Mouse (Mus musculus) G1E-ER4 (cell line): Measurements from ENCODE around the gene Gxylt2. TPM values are rescaled to one million over a fixed set of nuclear protein-coding genes. Genes with fewer than 3 reads are reported as not detected.

Experiments
- GATA1 ChIP-seq: IDR thresholded peaks from one replicate; pipeline ENCODE4 v1.8.0; 2012; ENCODE audit warnings: low read length, inconsistent platforms
- polyA plus RNA-seq: library from polyadenylated mRNA; stranded (reverse); fragments of >175 nt; gene quantifications from 2 replicates; pipeline ENCODE4 v1.2.3, GENCODE M21; 2012

Gxylt2 gene
- polyA plus RNA-seq: not detected in 2 replicates

DNA sequence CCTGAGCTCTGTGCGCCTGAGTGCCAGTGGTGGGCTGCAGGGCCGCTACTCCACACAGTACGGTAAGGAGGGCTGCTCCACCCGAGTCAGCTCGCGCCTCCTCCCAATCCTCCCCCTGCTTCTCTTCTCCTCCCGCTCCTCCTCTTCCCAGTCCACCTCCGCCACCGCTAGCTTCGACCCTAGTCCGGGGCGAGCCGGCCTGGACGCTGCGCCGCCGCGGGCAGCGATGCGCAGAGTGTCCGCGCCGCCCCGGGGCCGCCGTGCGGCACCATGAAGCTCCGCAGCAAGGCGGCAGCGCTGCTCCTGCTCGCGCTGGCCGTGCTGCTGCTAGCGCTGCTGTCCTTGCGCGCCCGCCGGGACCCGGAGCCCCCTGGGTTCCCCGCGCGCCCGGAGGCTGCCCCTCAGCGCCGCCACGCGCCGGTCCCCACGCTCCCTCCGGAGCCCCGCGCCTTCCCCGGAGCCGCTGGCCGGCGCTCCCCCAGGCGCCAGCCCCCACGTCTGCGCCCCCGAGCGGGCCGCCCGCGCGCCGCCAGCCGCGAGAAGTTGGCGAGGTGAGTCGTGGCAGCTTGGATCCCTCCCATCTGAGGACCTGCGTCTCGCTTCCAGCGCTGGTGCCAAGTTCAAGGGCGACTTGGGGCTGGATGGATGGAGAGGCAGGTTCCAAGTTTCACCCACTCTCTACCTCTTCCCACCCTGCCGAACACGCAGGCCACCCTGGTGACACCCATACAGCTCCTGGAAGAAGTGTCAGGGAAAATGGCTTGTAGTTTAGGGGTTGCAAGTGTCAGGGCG, at the start of gene Gxylt2:
Gene Gxylt2, plus strand, starts transcription at position 161 of the 792 bp plus-strand sequence.
- no peak for TF ChIP-seq GATA1

DNA sequence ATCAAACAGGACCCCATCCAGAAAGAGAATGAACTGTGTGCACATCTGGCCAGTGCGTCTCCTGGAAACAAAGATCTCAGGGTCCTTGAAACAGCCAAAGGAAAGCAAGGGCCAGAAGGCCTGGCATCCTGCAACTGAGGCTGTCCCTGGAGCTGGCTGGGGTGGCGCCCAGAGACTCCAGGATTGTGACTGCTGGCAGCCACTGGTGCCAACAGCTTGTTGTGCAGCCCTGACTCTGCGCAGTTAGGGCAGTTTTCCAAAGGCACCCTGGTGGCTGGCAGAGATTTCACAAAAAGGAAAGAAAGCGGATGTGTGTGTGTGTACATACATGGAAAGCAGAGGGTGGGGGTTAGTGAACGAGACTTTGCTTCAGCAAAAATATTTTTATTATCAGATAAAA, 44.1 kb upstream of the Gxylt2 start:
- TF ChIP-seq GATA1: no peak

DNA sequence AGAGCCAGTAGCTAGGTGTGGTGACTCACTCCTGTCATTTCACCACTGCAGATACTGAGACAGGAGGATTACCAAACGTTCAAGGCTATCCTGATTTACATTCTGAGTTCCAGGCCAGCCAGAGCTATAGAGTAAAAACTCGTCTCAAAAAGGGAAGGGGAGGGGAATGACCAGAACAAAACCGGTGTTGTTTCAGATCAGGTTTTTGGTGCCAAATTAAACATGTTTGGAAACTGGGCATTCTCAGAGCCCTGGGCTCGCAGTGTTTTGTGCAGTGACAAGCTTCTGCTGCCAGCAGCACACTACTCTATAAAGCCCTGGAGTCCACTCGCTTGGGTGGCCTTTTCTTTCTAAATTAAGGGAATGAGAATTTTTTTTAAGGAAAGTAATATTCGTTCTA, 42.3 kb upstream of the Gxylt2 start:
- no peak for TF ChIP-seq GATA1

DNA sequence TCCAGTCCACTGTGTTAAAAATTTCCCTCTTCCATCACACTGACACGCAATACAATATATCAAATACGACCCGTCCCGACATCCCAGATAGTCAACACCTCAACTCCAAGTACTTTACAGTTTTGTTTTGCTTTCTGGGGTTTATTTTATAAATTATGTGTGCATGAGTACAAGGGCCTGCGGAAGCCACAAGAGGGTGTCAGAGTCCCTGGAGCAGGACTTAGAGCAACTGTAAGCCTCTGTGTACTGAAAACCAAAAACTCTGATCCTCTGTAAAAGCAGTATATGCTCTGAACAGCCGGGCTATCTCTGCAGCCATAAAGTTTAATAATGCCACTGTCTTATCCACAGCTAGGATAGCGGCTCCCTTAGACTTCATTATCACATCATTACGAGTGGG, 36.9 kb upstream of the Gxylt2 start:
- TF ChIP-seq GATA1: no peak

DNA sequence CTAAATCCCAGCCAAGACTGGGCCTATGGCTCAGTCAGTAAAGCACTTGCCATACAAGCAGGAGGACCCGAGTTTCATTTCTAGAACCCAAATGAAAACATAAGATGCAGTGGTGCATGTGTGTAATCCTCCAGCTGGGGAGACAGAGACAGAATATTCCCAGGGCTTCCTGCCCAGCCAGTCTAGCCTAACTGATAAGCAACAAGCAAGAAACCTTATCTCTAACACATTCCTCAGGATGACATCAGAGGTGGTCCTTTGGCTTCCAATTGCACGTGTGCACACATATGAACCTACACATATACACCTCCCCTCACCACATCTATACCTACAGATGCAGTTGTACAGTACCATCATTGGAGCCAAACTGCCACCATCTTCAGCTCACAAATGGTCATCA, 35.7 kb upstream of the Gxylt2 start:
- TF ChIP-seq GATA1: no peak

DNA sequence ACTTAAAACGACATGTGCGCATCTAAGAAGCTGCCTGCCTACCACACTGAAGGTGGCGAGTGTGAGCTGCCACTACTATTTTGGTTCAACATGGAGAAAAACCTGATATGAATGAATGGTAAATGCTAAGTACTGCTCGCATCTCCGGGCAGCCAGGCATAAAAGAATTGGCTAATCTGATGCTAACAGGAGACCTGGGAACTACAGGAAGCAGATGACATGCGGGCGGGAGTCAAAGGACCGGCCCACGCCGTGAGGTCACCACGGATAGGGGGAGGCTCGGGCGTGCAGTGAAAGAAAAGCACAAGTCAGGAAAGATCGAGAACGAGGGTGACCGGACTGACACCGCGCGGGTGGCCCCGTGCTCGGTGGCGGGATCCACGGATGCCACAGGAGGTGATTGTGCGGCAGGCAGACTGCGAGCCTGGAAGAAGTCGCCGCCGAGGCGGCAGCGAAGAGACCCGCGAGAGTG, 34.1 kb upstream of the Gxylt2 start:
- peak; percentile 12 for TF ChIP-seq GATA1

DNA sequence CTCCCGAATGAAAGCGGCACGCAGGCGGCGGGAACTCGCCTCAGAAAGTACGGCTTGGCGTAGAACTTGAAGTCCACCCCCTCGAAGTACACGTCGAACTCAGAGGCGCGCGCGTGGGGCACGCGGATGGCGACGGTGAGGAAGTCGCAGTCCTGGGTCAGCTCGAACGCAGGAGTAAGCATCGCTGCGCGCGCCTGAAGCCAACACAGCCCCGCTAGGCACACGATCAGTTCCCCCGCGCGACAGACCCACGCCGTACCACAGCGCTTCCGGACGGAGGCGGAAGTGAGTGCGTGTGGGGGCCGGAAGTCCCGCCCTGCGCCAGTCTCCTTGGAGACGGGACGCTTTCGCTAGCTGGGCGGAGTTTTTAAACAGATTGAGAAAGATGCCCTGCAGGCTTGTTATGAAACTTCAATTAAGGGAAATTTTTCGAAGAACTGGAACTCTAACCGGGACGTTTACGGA, 33.6 kb upstream of the Gxylt2 start, which contains the start of gene Shq1:
Gene Shq1, minus strand, starts transcription at position 278 of the 465 bp plus-strand sequence.
- TF ChIP-seq GATA1: no peak

DNA sequence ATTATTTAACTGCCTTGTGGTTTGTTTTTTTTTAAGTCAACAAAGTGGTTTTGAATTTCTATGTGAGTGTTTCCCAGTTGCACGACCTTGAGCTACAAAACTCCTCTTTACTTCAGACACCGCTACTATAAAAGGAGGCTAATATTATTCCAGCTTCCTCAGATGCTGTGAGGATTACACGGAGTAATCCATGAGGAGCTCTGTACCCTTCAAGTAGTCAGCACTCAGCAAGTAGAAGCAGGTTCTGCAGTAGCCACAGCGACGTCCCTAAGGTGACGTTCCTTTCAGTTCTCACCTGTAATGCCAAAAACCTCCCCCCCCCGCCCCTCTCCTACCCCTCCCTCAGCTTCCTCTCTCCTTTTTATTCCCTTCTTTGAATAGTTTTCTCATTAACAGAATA, 33.1 kb upstream of the Gxylt2 start:
- no peak for TF ChIP-seq GATA1

DNA sequence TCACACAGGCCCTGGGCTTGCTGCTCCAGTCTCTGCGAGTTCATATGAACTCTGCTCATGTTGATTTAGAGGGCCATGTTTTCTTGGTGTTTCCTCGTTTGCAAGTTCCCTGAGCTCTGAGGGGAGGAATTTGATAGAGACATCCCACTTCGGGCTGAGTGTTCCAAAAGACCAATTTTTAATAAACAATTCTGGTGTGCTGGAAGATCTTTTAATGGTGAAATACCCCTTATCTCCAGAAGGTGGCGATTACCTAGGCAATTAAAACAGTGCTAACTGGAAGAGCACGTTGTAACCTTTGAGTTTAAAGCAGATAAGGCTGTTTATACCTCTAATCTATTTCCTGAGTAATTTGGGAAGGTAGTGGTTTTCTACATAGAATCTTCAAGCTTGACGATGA, 29.6 kb upstream of the Gxylt2 start:
- no peak for TF ChIP-seq GATA1

DNA sequence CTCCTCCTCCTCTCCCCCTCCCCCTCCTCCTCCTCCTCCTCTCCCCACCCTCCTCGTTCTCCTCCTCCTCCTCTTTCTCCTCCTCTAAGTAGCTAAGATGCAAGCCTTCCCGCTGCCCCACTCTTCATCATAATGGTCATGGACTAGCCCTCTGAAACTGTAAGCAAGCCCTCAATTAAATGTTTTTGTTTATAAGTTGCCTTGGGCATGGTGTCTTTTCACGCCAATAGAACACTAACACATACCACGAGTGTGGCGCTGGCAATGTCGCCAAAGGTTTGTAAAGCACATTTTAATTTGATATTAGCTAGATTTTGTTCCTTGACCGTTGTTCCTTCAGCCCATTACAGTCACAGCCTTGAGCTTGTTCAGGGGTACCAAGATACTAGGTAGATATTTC, 28.1 kb upstream of the Gxylt2 start:
- TF ChIP-seq GATA1: no peak

DNA sequence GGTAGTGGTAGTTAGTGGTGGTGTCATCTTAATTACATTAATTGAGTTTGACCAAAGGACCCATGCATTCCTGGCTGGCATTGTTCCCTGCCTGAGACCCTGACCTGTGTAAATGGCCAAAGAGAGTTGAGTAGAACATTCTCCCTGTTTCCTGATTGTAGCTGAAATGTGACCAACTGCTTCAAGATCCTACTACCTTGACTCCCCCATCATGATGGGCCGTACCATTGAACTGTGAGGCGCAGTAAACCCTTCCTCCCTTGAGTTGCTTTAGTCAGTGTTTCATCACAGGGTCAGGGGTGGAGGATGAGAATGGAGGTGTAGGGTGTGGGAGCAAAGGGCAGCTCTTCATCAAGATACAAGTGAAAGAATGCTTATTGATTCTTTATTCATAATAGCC, 25.9 kb upstream of the Gxylt2 start:
- no peak for TF ChIP-seq GATA1

DNA sequence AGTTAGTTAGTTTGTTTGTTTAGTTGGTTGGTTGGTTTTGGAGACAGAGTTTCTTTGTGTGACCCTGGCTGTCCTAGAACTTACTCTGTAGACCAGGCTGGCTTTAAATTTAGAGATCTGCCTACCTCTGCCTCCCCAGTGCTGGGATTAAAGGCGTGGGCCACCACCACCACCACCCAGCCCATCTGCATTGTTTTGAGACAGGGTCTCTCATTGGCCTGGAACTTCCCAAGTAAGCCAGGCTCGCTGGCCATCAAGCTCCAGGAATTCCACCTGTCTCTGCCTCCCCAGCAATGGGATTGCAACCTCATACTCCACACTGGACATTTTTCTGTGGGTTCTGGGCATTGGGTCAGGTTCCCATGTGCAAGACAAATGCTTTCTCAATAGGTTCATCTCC, 18.2 kb upstream of the Gxylt2 start:
- no peak for TF ChIP-seq GATA1

DNA sequence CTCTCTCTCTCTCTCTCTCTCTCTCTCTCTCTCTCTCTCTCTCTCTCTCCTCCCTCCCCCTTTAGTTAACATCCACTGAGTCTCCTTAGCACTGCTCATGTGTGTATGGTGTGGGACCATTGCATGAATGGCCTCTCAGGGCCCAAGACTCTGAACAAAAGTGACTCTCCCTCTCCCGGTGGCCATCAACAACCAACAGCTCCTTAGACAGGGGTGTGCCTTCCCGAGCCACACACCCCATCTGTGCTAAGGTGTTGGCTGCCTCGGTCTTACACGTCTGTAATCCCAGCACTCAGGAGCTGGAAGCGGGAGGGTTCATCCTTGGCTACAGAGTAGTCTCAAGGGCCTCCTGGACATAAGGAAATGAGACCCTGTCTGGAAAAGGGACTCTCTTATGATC, 4.5 kb upstream of the Gxylt2 start:
- no peak for TF ChIP-seq GATA1

DNA sequence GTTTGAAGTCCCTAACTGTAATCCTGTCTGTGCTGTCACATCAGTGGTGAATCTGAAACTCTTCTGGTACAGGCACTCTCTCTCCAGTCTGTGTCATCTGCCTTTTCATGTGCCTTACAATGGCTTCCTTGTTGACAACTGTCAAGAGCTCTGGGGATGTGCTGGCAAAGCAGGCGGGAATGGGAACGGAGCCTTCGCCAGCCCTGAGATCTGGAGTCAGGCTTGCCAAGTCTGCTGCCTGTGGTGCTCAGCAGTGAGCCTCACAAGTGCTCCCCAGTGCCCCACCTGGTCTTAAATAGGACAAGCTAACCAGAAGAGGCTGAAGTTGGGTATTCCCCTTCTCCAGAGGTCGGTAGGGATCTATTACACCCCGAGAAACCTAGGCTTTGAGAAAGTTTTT, 3.8 kb upstream of the Gxylt2 start:
- no peak for TF ChIP-seq GATA1

DNA sequence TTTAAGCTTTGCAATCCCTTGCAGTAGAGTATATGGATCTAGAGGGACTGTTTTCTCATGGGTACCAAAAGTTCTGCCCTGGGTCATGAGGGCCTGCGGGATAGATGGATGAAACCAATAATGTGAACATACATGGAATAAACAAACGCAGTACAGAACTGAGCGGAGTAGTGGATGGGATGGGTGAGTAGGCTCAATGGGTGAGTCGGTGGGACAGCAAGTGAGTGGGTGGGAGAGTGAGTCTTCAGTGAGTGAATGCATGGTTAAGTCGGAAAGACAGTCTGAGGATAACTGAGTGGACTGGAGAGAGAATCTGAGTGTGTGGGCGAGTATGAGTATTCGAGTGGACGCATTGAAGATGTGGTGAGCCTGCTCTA, 349 bp upstream of the Gxylt2 start:
- TF ChIP-seq GATA1: no peak

DNA sequence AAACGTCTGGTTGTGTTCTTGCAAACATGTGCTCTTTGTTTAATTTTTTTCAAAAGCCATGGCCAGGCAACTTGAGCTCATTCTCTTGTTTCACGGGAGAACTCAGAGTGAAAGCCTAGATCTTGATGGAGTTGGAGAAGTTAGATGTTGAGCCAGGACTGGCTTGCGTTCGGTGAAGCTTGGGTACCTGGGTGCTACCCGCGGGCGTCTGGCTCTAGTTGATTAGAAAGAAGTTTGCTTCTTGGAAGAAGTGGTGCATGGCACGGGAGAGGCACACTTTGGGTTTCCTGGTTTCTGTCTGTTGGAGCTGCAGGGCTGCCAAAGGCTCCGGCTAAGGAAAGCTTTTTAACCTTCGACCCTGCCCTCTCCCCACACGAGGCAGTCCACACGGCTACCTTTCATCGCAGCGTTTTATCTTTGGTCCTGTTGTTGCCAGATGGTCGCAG, 855 bp downstream of the Gxylt2 start:
- TF ChIP-seq GATA1: no peak

DNA sequence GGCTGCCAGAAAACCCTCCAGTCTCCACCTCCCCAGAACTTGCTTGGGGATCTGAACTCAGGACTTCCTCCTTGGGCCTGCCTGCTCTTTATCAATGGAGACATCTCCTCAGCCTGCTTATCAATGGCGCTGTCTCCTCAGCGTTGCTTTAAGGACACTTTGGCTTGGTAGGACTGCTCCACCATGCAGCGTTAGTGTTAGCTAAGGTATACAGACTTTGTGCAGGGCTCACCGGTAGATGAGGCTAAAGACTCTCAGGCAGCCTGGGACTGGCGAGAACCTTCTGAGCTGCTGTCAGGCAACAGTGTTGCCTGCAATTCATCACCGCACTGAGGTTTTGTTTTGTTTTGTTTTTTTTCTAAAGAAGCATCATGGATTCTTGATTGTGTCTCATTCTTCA, 2.3 kb downstream of the Gxylt2 start:
- no peak for TF ChIP-seq GATA1
